Comparison of ENCODE assay signal across 22 mouse cellular contexts in the genomic region with DNA sequence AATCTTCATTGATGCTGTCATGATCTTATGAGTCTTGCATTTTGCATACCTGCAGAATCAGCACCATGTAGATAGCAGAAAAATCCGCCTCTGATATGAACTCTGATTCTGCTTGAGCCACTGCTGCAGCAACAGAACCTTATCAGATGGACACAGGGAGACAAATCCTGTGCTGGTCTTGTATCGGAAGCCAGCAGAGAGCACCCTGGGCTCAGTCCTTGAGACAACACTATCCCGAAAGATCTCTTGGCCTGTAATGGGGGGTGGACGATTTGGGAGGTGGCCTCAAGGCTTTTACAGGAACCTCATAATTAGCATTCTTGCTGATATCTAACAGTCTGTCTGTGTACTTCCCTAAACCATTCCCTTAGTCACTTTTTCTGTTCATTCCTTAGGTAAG. TPM values are rescaled to one million over a fixed set of nuclear protein-coding genes. Genes with fewer than 3 reads are reported as not detected.
DNase-seq lines count a peak whose midpoint lies in the region; ATAC-seq and TF ChIP-seq lines count a peak whose summit lies in the region.
"Had no signal": no experiment of that assay in that cellular context is flagged by ENCODE, and none has a peak within 500 bp of the region (broad histone marks: within the 10 kb centered on the region; RNA-seq: fewer than 3 reads in every experiment).

No protein-coding gene starts in this region.

- ATAC-seq in G1E (ENCODE audit: extremely low read depth, insufficient number of reproducible peaks, low FRiP score, poor library complexity, severe bottlenecking), result peak; percentile 54; the same call in 1 of the 2 replicates
- ATAC-seq in megakaryocyte-erythroid progenitor cell, adult 5-6 weeks (replicated peaks; ENCODE audit: low FRiP score, low TSS enrichment, poor library complexity, severe bottlenecking), result peak; percentile 83
- ATAC-seq: forebrain, embryonic 14.5 days; forebrain, embryonic 16.5 days had no signal

- peaks cover 6% of the 10 kb centered on the region for H3K4me1 ChIP-seq in G1E (ENCODE audit: insufficient read depth, low read depth, low read length)
- peaks cover 8 to 20% of the 10 kb centered on the region in 2 experiments for H3K4me1 ChIP-seq in MEL (ENCODE audit: control insufficient read depth in 1 of 2, insufficient read depth in 2 of 2, low read length in 2 of 2)
- H3K4me1 ChIP-seq: forebrain, embryonic 10.5 days had no signal

- TF ChIP-seq EP300 in MEL (IDR thresholded peaks at IDR 0.05; ENCODE audit: low read depth in 1 of 2, low read length in 2 of 2), result peak; percentile 57 to 68

- no peaks in the 10 kb centered on the region for H3K9me3 ChIP-seq in G1E (replicated peaks)
- no peaks in the 10 kb centered on the region for H3K9me3 ChIP-seq in MEL (replicated peaks; ENCODE audit: insufficient read depth, low read length)
- H3K9me3 ChIP-seq: embryonic facial prominence, embryonic 13.5 days; embryonic facial prominence, embryonic 15.5 days; forebrain, embryonic 10.5 days; forebrain, embryonic 12.5 days had no signal

- no peaks in the 10 kb centered on the region for H3K79me2 ChIP-seq in MEL (ENCODE audit: control insufficient read depth, insufficient read depth, low read length, poor library complexity)

- TF ChIP-seq CTCF in G1E (IDR thresholded peaks at IDR 0.05; ENCODE audit: low read depth, low read length) (no peak), MEL (IDR thresholded peaks at IDR 0.05 in 2 of 3, conservative IDR thresholded peaks at IDR 0.05 in 1 of 3; ENCODE audit: control insufficient read depth in 1 of 3, insufficient read depth in 1 of 3, low read depth in 2 of 3, low read length in 3 of 3, poor library complexity in 1 of 3, severe bottlenecking in 1 of 3) (no peak)

- H3K36me3 ChIP-seq in G1E (replicated peaks) (peaks cover 72% of the 10 kb centered on the region), MEL (ENCODE audit: control insufficient read depth in 1 of 2, insufficient read depth in 2 of 2, low read length in 2 of 2) (peaks cover under 1 to 24% of the 10 kb centered on the region in 2 experiments; a peak in 3 of 4 replicates)

- no peak overlapping the region for H3K4me3 ChIP-seq in G1E (ENCODE audit: low read depth, low read length)
- H3K4me3 ChIP-seq in MEL (ENCODE audit: control insufficient read depth in 1 of 2, insufficient read depth in 1 of 2, low read depth in 2 of 2, low read length in 2 of 2), result no peak overlapping the region
- H3K4me3 ChIP-seq: embryonic facial prominence, embryonic 13.5 days; embryonic facial prominence, embryonic 15.5 days; erythroblast, embryonic 14.5 days; forebrain, embryonic 10.5 days; forebrain, embryonic 12.5 days had no signal

- H3K27ac ChIP-seq in MEL (ENCODE audit: control insufficient read depth, low read depth, low read length), result peak overlapping the region; percentile 1; the same call in 1 of the 2 replicates
- H3K27ac ChIP-seq: embryonic facial prominence, embryonic 13.5 days; embryonic facial prominence, embryonic 15.5 days; forebrain, embryonic 10.5 days; forebrain, embryonic 12.5 days had no signal

- no peak for DNase-seq in G1E (ENCODE audit: low spot score)
- DNase-seq in MEL (ENCODE audit: low read depth, low spot score), result peak; percentile 67
- no peak for DNase-seq in urinary bladder, postnatal 10 days (ENCODE audit: low spot score)
- no peak for DNase-seq in left cerebral cortex, adult 11 months (ENCODE audit: low spot score)
- DNase-seq: adrenal gland, adult 2 months; adrenal gland, postnatal 10 days; adrenal gland, postnatal 25 days; cerebellum, adult 11 months; cerebellum, adult 18-20 months; cerebellum, adult 8-10 months; cerebellum, adult 9-11 months; cerebellum, postnatal 14 days; cerebellum, postnatal 36 days; embryo, embryonic 11 days had no signal

- no peaks in the 10 kb centered on the region for H3K27me3 ChIP-seq in G1E (ENCODE audit: insufficient read depth, low read length)
- H3K27me3 ChIP-seq in MEL (ENCODE audit: control insufficient read depth in 1 of 2, insufficient read depth in 2 of 2, low read length in 2 of 2), result no peaks in the 10 kb centered on the region
- H3K27me3 ChIP-seq: embryonic facial prominence, embryonic 13.5 days; embryonic facial prominence, embryonic 15.5 days; forebrain, embryonic 12.5 days had no signal

- TF ChIP-seq POLR2A in MEL (IDR thresholded peaks at IDR 0.05; ENCODE audit: control insufficient read depth in 1 of 2, insufficient read depth in 1 of 2, low read depth in 1 of 2, low read length in 2 of 2, poor library complexity in 1 of 2), result no peak

- no peak overlapping the region for H3K9ac ChIP-seq in MEL (ENCODE audit: control insufficient read depth, low read depth, low read length, poor library complexity, severe bottlenecking)
- H3K9ac ChIP-seq: embryonic facial prominence, embryonic 13.5 days; embryonic facial prominence, embryonic 15.5 days; forebrain, embryonic 12.5 days had no signal

- TF ChIP-seq RAD21 in MEL (IDR thresholded peaks at IDR 0.05; ENCODE audit: low read depth, low read length), result no peak

TF ChIP-seq in MEL, 35 proteins besides CTCF, POLR2A, EP300 and RAD21:
- no peak for TF ChIP-seq HCFC1 (IDR thresholded peaks at IDR 0.05; ENCODE audit: low read depth, low read length)
- TF ChIP-seq POLR2AphosphoS5 (IDR thresholded peaks at IDR 0.05; ENCODE audit: borderline replicate concordance, low read depth, low read length), result no peak
- TF ChIP-seq MYC (IDR thresholded peaks at IDR 0.05; ENCODE audit: low read depth, low read length), result 0 out of 2 replicates have a peak, but pooled peaks have one; percentile 16
- TF ChIP-seq ZKSCAN1 (IDR thresholded peaks at IDR 0.05; ENCODE audit: low read depth, low read length), result no peak
- TF ChIP-seq TBP (IDR thresholded peaks at IDR 0.05; ENCODE audit: low read depth, low read length), result no peak
- no peak for TF ChIP-seq MAX (IDR thresholded peaks at IDR 0.05; ENCODE audit: low read length)
- TF ChIP-seq ETS1 (IDR thresholded peaks at IDR 0.05; ENCODE audit: low read depth, low read length), result peak; percentile 40; the same call in 1 of the 2 replicates
- no peak for TF ChIP-seq JUND (IDR thresholded peaks at IDR 0.05; ENCODE audit: low read depth, low read length)
- no peak for TF ChIP-seq E2F4 (IDR thresholded peaks at IDR 0.05; ENCODE audit: borderline replicate concordance, low read depth, low read length)
- no peak for TF ChIP-seq USF1 (IDR thresholded peaks at IDR 0.05; ENCODE audit: low read depth, low read length)
- no peak for TF ChIP-seq NELFE (IDR thresholded peaks at IDR 0.05; ENCODE audit: low read depth, low read length)
- no peak for TF ChIP-seq CHD2 (IDR thresholded peaks at IDR 0.05; ENCODE audit: low read length)
- no peak for TF ChIP-seq MAFK (IDR thresholded peaks at IDR 0.05; ENCODE audit: borderline replicate concordance, low read depth, low read length)
- TF ChIP-seq TCF12 (IDR thresholded peaks at IDR 0.05; ENCODE audit: low read depth, low read length), result peak; percentile 80
- no peak for TF ChIP-seq KAT2A (conservative IDR thresholded peaks at IDR 0.05; ENCODE audit: low read depth, low read length)
- no peak for TF ChIP-seq ZMIZ1 (IDR thresholded peaks at IDR 0.05; ENCODE audit: low read depth, low read length)
- TF ChIP-seq ZC3H11A (IDR thresholded peaks at IDR 0.05; ENCODE audit: low read depth, low read length), result no peak
- TF ChIP-seq RCOR1 (IDR thresholded peaks at IDR 0.05; ENCODE audit: low read depth, low read length), result peak; percentile 85
- TF ChIP-seq POLR2AphosphoS2 (IDR thresholded peaks at IDR 0.05; ENCODE audit: low read length), result no peak
- TF ChIP-seq CHD1 (IDR thresholded peaks at IDR 0.05; ENCODE audit: low read depth, low read length), result no peak
- TF ChIP-seq MXI1 (IDR thresholded peaks at IDR 0.05; ENCODE audit: low read depth, low read length), result no peak
- no peak for TF ChIP-seq SIN3A (IDR thresholded peaks at IDR 0.05; ENCODE audit: low read length)
- no peak for TF ChIP-seq GABPA (IDR thresholded peaks at IDR 0.05; ENCODE audit: low read depth, low read length)
- no peak for TF ChIP-seq BHLHE40 (IDR thresholded peaks at IDR 0.05; ENCODE audit: borderline replicate concordance, low read depth, low read length)
- TF ChIP-seq UBTF (IDR thresholded peaks at IDR 0.05; ENCODE audit: borderline replicate concordance, insufficient read depth, low read depth, low read length), result no peak
- TF ChIP-seq TAL1 (IDR thresholded peaks at IDR 0.05; ENCODE audit: low read length), result peak; percentile 41; the same call in 1 of the 2 replicates
- TF ChIP-seq SMC3 (IDR thresholded peaks at IDR 0.05; ENCODE audit: low read depth, low read length), result no peak
- peak; percentile 26; the same call in 1 of the 2 replicates for TF ChIP-seq MYB (IDR thresholded peaks at IDR 0.05; ENCODE audit: low read depth, low read length)
- TF ChIP-seq ZNF384 (IDR thresholded peaks at IDR 0.05; ENCODE audit: low read depth, low read length), result no peak
- peak; percentile 81 for TF ChIP-seq GATA1 (IDR thresholded peaks at IDR 0.05; ENCODE audit: low read depth, low read length)
- TF ChIP-seq ELF1 (IDR thresholded peaks at IDR 0.05; ENCODE audit: low read depth, low read length), result no peak
- no peak for TF ChIP-seq MEF2A (IDR thresholded peaks at IDR 0.05; ENCODE audit: extremely low read depth, insufficient replicate concordance, low read depth, low read length, poor library complexity, severe bottlenecking)
- 0 out of 2 replicates have a peak, but pooled peaks have one; percentile 16 for TF ChIP-seq MAZ (IDR thresholded peaks at IDR 0.05; ENCODE audit: low read depth, low read length)
- no peak for TF ChIP-seq USF2 (IDR thresholded peaks at IDR 0.05; ENCODE audit: borderline replicate concordance in 1 of 2, insufficient read depth in 1 of 2, low read depth in 1 of 2, low read length in 2 of 2)
- TF ChIP-seq NRF1 (IDR thresholded peaks at IDR 0.05; ENCODE audit: insufficient read depth, low read depth, low read length, poor library complexity, severe bottlenecking), result no peak
TF ChIP-seq in MEL: peak in this region for 8.

RNA-seq across cellular contexts. Expression of gene Ric8b, which starts 57.8 kb away (rescaled TPM):
- total RNA-seq in G1E (2014; fragmentation: Nextera tagmentation) (12.2 and 16.2 TPM in 2 replicates), G1E (2017) (11.9 and 15.2 TPM in 2 replicates), MEL (2012; rRNA removed) (5.8 and 6.3 TPM in 2 replicates)
- polyA plus RNA-seq in G1E (2012) (1.8 and 2.0 TPM in 2 replicates), MEL (2012; ENCODE audit: insufficient read depth in 1 of 2, insufficient read length in 2 of 2, low read depth in 1 of 2, low replicate concordance in 2 of 2, missing spikeins in 1 of 2) (1 to 10 TPM in 1 of 2 experiments, not detected in 1; 8.6 TPM)
- 10.4 and 14.1 TPM in 2 replicates for total RNA-seq in megakaryocyte-erythroid progenitor cell, adult 5-6 weeks (2014; fragmentation: Nextera tagmentation)
- total RNA-seq in megakaryocyte-erythroid progenitor cell, adult 5-6 weeks (2017), result 13.7 and 18.3 TPM in 2 replicates
